Mouse (Mus musculus) forebrain, postnatal 0 days (tissue): ENCODE data around the gene Apaf1. TPM values are rescaled to one million over a fixed set of nuclear protein-coding genes. Genes with fewer than 3 reads are reported as not detected.

Experiments used
- ATAC-seq: fragments of 200-750 bp; cut with Nextera tagmentation; 2 replicates; pipeline ENCODE4 v1.8.0; 2017; ENCODE audit warnings: mild to moderate bottlenecking, moderate library complexity
- DNase-seq: peaks from one replicate; pipeline ENCODE4 v3.0.0-alpha.2; 2015
- H3K27ac ChIP-seq: fragments of 300-500 bp; sonication (generic); 2 replicates; pipeline ENCODE4 v1.5.1; 2014; ENCODE audit warnings: low read depth, mild to moderate bottlenecking, antibody characterized with exemption, low read length, moderate library complexity, mixed read lengths
- H3K27me3 ChIP-seq: fragments of 300-500 bp; sonication (generic); 2 replicates; pipeline ENCODE4 v1.6.1; 2014; ENCODE audit warnings: mild to moderate bottlenecking, low read length, mixed read lengths; ENCODE audit not compliant: insufficient read depth
- H3K36me3 ChIP-seq: fragments of 300-500 bp; sonication (generic); 2 replicates; pipeline ENCODE4 v1.6.1; 2014; ENCODE audit warnings: mild to moderate bottlenecking, moderate library complexity; ENCODE audit not compliant: insufficient read depth
- H3K4me1 ChIP-seq: fragments of 300-500 bp; sonication (generic); 2 replicates; pipeline ENCODE4 v1.6.1; 2014; ENCODE audit warnings: antibody characterized with exemption; ENCODE audit not compliant: insufficient read depth
- H3K4me2 ChIP-seq: fragments of 300-500 bp; sonication (generic); 2 replicates; pipeline ENCODE4 v1.6.1; 2014; ENCODE audit warnings: low read depth, mild to moderate bottlenecking, moderate library complexity
- H3K4me3 ChIP-seq: fragments of 300-500 bp; sonication (generic); 2 replicates; pipeline ENCODE4 v1.5.1; 2014; ENCODE audit warnings: low read depth, low read length, mixed read lengths
- H3K9ac ChIP-seq: fragments of 300-500 bp; sonication (generic); 2 replicates; pipeline ENCODE4 v1.6.1; 2014; ENCODE audit warnings: mild to moderate bottlenecking
- H3K9me3 ChIP-seq: fragments of 300-500 bp; sonication (generic); 2 replicates; pipeline ENCODE4 v1.6.1; 2016; ENCODE audit warnings: low read length
- CTCF ChIP-seq: sonication (generic); IDR thresholded peaks from 2 replicates; pipeline ENCODE4 v1.5.1; 2016; ENCODE audit warnings: antibody characterized with exemption, control low read depth, low read depth
- WGBS: fragments of 180-500 bp; shearing (Covaris S2); extraction: QIAGEN DNeasy Blood & Tissue Kit; methylation state at CpG from one replicate; pipeline ENCODE4 v1.1.7; 2014; 5-methylcytosine and 5-hydroxymethylcytosine counted together
- polyA plus RNA-seq: library from polyadenylated mRNA; unstranded; fragments of >200 nt; fragmentation: Nextera tagmentation; extraction: Ambion mirVana; gene quantifications from 2 replicates; pipeline ENCODE4 v1.2.1, GENCODE M21; 2015
- total RNA-seq: library from RNA; depleted of rRNA; stranded (reverse); fragments of >200 nt; gene quantifications from 2 replicates; pipeline ENCODE4 v1.2.3, GENCODE M21; 2014

Apaf1 gene
- total and polyA plus RNA-seq, 2 experiments from 2014 or later, result 16.7 to 45.7 TPM

- peaks cover 14% of the 10 kb centered on the region; the same call in 1 of the 2 replicates for H3K36me3 ChIP-seq
- H3K4me1 ChIP-seq, result 0 out of 2 replicates have a peak, but pooled peaks cover 3% of the 10 kb centered on the region
- H3K27ac ChIP-seq, result peak within 1 kb of the TSS; percentile 91
- WGBS, result 13% methylated on average over 59 of the region's 59 CpGs
- no peak for TF ChIP-seq CTCF
- H3K9ac ChIP-seq, result peak within 1 kb of the TSS; percentile 100
- H3K27me3 ChIP-seq, result no peaks in the 10 kb centered on the region
- ATAC-seq (peak; percentile 100), DNase-seq (peak; percentile 99)
- H3K4me3 ChIP-seq, result peak within 1 kb of the TSS; percentile 99
- H3K9me3 ChIP-seq, result no peaks in the 10 kb centered on the region
- peak within 1 kb of the TSS; percentile 94 for H3K4me2 ChIP-seq
Measured at GRCm38 (mm10) chr10:91123828-91124822, 41.6 kb upstream of the Apaf1 start, which contains the start of gene Slc25a3. Slc25a3 (minus strand) TSS chr10:91124059.

GRCm38 (mm10) chr10:91123281-91123827 lies 40.8 kb upstream of the Apaf1 start:
- ATAC-seq (no peak; the same call in 1 of the 2 replicates), DNase-seq (peak; percentile 6)
- Histone ChIP-seq H3K27ac (peak overlapping the region; percentile 91), H3K4me2 (peak overlapping the region; percentile 94), H3K4me1 (0 out of 2 replicates have a peak, but pooled peaks cover 3% of the 10 kb centered on the region), H3K9me3 (no peaks in the 10 kb centered on the region), H3K4me3 (peak overlapping the region; percentile 99), H3K27me3 (no peaks in the 10 kb centered on the region), H3K36me3 (peaks cover 20% of the 10 kb centered on the region), H3K9ac (peak overlapping the region; percentile 100)
- under 1% methylated on average over 42 of the region's 44 CpGs for WGBS
- TF ChIP-seq CTCF, result no peak

- TF ChIP-seq CTCF, result no peak
- peak overlapping the region; percentile 94 for H3K4me2 ChIP-seq
- ATAC-seq (no peak), DNase-seq (no peak)
- H3K27me3 ChIP-seq, result no peaks in the 10 kb centered on the region
- no peak overlapping the region for H3K27ac ChIP-seq
- H3K4me3 ChIP-seq, result peak overlapping the region; percentile 99
- no peaks in the 10 kb centered on the region for H3K9me3 ChIP-seq
- peaks cover 27% of the 10 kb centered on the region for H3K36me3 ChIP-seq
- 0 out of 2 replicates have a peak, but pooled peaks cover 3% of the 10 kb centered on the region for H3K4me1 ChIP-seq
- WGBS, result 28% methylated on average over 6 of the region's 6 CpGs
- peak overlapping the region; percentile 100 for H3K9ac ChIP-seq
Measured at GRCm38 (mm10) chr10:91122646-91123045, 40.1 kb upstream of the Apaf1 start.

GRCm38 (mm10) chr10:91116958-91117357 lies 34.4 kb upstream of the Apaf1 start:
- H3K9me3 ChIP-seq, result no peaks in the 10 kb centered on the region
- DNase-seq (no peak), ATAC-seq (no peak)
- no peak for TF ChIP-seq CTCF
- no peak overlapping the region for H3K27ac ChIP-seq
- 92% methylated on average over 12 of the region's 12 CpGs for WGBS
- no peaks in the 10 kb centered on the region for H3K4me1 ChIP-seq
- no peak overlapping the region for H3K4me3 ChIP-seq
- no peaks in the 10 kb centered on the region for H3K27me3 ChIP-seq
- H3K36me3 ChIP-seq, result peaks cover 72% of the 10 kb centered on the region
- H3K9ac ChIP-seq, result no peak overlapping the region
- no peak overlapping the region for H3K4me2 ChIP-seq

GRCm38 (mm10) chr10:91109841-91110240 lies 27.3 kb upstream of the Apaf1 start:
- no peak for TF ChIP-seq CTCF
- ATAC-seq (no peak), DNase-seq (no peak)
- Histone ChIP-seq H3K4me1 (no peaks in the 10 kb centered on the region), H3K27ac (no peak overlapping the region), H3K9ac (no peak overlapping the region), H3K4me3 (no peak overlapping the region), H3K27me3 (no peaks in the 10 kb centered on the region), H3K9me3 (peaks cover 8% of the 10 kb centered on the region; the same call in 1 of the 2 replicates), H3K4me2 (no peak overlapping the region), H3K36me3 (peaks cover 23% of the 10 kb centered on the region)
- WGBS, result 82% methylated on average over 4 of the region's 4 CpGs

GRCm38 (mm10) chr10:91105981-91106380 lies 23.4 kb upstream of the Apaf1 start:
- Histone ChIP-seq H3K4me3 (no peak overlapping the region), H3K9ac (no peak overlapping the region), H3K36me3 (no peaks in the 10 kb centered on the region), H3K27ac (no peak overlapping the region), H3K4me2 (no peak overlapping the region), H3K27me3 (no peaks in the 10 kb centered on the region), H3K4me1 (no peaks in the 10 kb centered on the region), H3K9me3 (peaks cover 8% of the 10 kb centered on the region; the same call in 1 of the 2 replicates)
- DNase-seq (no peak), ATAC-seq (no peak)
- 89% methylated on average over 3 of the region's 3 CpGs for WGBS
- TF ChIP-seq CTCF, result no peak
